Mouse (Mus musculus): Measurements from ENCODE around the gene Gm45062.

The Gm45062 gene

DNA sequence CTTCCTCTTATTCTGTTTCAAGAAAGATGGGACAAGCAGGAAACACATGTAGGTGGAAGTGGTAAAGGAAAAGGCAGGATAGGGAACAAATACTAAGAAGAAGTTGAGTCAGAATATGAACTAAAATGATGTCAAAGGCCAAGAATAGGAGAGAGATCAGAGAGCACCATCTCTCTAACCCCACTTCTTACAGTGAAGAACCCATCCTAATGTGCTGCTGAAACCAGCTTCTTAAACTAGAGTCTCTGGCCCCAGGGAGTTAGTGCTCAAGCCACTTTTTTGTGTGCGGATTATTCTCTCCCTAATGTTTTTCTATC is 160.9 kb downstream of the Gm45062 start:
- DNase-seq: no peak

DNA sequence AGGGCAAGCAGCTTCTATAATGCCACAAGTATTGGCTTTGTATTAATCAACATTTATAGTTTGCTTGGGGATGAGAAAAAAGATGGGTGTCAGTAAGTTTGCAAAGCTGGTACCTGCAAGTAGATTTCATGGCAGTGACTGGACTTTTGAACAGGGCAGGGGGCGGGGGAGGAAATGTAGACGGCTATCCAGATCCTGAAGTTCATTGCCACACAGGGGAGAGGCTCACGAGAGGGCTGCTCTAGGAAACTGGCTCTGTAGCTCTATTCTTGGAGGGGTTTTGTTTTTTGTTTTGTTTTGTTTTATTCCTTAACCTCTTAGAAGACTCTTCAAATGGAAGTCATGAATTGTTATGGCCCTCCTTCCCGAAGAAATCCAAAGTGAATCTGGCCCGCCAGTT is 162.2 kb downstream of the Gm45062 start:
- DNase-seq: no peak

- DNase-seq: peak; percentile 65
Measured at GRCm38 (mm10) chr6:8421959-8422581, 162.8 kb downstream of the Gm45062 start.

GRCm38 (mm10) chr6:8423142-8423541 is 163.9 kb downstream of the Gm45062 start:
- no peak for DNase-seq

DNA sequence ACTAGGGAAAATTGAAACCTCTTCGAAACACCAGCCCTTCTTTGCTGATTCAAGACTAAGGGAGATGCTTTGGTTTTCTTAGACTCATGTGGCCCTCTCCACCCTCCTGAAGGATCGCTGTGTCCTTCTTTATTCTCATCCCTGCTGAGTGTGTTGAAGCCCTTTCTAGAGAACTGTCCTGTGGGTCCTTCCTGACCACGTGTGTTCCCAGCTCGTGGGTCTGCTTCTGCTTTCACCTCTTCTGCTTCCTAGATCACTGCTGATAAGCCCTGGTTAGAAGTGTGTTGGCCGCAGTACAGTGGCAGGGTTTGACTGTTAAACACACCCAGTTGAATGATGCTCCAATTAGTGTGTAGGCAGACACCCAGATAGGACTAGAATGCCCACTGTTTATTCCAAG is 168.4 kb downstream of the Gm45062 start:
- DNase-seq: no peak

GRCm38 (mm10) chr6:8430610-8431234 is 171.5 kb downstream of the Gm45062 start:
- DNase-seq: no peak

- peak; percentile 45 for DNase-seq
Measured at GRCm38 (mm10) chr6:8433179-8433578, 173.9 kb downstream of the Gm45062 start.

- DNase-seq: no peak
Measured at GRCm38 (mm10) chr6:8437937-8438336, 178.7 kb downstream of the Gm45062 start.

DNA sequence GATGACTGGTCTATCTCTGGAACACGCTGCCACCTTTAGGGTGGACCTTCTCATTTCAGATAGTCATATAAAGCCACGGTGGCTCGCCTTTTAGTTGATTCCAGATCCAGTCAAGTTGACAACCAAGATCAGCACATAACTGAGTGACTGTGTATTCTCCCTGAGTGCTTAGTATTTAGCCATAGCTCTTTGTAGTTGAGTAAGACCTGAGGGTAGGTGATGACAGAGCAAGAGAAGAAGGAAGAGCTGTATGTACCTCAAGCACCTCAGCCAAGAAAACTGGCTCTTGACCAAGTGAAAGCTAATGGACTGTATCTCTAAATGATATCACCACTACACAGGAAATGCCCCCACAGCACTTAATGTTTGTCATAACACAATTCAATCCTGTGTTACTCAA is 182.6 kb downstream of the Gm45062 start:
- no peak for DNase-seq

DNA sequence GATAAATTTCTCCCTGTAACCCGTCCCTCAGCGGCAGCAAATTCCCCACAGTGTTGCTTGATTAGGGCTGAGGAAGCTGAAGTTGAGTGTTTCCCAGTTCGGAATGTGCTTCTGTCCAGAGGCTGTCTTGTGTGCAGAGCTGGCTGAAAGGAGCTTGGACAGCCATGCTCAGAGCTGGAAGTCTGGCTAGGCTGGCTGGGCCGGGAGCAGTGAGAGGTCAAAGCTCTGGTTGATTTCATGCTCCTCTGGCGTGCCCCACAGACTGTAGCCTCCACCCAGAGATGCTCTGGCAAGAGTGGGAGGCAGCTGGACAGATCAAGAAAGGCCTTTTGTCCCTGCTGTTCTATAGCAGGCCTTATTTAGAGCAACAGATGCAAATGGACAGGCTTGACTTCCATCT is 187.5 kb downstream of the Gm45062 start:
- DNase-seq: no peak

DNA sequence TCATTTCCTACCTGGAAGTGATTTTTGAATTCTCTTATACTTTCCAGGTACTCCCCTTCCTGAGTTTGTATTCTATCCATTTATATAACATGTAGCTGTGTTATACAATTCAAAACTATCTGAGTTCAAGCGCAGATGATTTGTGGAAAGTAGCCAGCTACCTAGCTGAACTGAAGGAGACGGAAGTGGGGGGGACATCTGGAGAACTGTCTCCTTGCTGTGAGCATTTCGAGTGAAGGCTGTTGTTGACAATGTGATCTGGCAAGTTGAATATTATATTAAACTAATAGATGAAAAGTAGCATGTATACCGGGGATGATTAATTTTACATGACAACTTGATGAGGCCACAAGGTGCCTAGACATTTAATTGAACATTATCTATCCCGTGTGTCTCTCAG is 196.3 kb downstream of the Gm45062 start:
- DNase-seq: no peak

DNA sequence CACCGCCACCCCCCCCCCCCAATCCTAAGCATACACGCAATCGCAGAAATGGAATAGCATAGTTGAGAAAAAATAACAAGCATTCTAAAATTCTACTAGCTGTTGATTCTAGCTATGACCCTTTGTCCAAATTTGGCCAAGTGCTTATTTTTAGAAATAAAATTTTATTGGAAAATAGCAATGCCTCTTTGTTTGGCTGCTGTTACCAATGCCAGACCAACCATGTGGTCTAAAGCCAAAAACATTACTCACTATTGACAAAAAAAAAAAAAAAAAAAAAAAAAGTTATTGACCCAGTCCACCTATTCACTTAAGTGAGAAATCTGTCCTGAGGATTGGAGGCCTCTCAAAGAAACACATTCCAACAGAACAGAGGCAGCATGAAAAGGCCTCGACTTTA is 199.3 kb downstream of the Gm45062 start:
- DNase-seq: no peak

- DNase-seq: no peak
Measured at GRCm38 (mm10) chr6:8462447-8462846, 203.2 kb downstream of the Gm45062 start.

DNA sequence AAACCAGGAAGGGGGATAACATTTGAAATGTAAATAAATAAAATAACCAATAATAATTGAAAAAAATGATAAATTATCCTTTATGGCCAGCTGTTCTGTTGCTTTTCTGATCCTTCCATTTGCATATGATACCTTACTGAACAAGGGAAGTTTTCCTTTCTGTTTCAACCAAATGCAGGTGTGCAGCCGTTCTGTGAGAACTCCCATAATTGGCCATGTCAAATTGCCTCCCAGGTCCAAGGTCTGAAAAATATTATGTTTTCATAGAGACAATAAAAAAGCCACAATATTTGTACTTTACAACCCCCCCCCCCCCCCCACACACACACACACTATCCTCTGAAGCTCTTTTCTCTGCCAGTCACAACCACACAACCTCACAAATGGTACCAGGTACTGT is 206.1 kb downstream of the Gm45062 start:
- DNase-seq: no peak

- DNase-seq: no peak
Measured at GRCm38 (mm10) chr6:8465985-8466384, 206.7 kb downstream of the Gm45062 start.

GRCm38 (mm10) chr6:8467667-8468337 is 208.6 kb downstream of the Gm45062 start:
- no peak for DNase-seq

GRCm38 (mm10) chr6:8469918-8470317 is 210.7 kb downstream of the Gm45062 start:
- no peak for DNase-seq

- no peak for DNase-seq
Measured at GRCm38 (mm10) chr6:8472125-8472524, 212.9 kb downstream of the Gm45062 start.

DNA sequence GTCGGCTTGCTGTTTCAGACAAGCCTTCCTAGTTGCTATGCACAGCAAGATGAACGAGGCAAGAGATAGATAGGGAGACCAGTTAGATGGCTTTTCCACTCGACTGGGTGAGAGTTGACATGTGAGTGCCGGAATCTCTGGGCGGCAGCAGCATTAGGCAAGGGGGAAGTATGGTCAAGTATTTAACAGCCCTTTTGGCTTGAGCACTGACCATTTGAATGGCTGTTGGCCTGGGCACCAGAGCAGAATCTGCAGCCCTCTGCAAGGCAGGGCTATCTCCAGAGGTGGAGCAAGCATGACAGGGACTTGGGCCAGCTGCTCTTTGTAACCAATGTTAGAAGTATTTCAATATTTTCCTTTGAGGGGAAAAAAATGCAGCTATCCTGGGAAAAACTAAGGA is 213.7 kb downstream of the Gm45062 start:
- DNase-seq: no peak

DNA sequence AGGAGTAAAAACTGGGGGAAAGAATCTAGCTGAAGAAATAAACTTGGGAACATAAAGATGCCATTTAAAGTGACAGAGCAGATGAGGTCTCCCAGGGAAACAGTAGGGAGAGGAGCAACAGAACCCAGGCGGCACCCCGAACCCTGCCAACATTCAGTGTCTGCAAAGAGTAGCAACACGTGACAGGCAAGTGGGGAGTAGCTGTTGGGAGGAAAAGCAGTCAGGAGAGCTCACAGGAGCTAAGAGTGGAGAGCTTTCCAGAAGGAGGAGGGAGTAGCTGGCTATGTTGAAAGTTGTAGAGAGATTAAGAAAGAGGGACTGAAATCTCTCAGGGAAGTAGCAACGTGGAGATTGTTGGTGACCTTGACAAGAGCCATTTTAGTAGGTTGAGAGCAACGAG is 214.2 kb downstream of the Gm45062 start:
- DNase-seq: no peak

GRCm38 (mm10) chr6:8474316-8474715 is 215.1 kb downstream of the Gm45062 start:
- no peak for DNase-seq

GRCm38 (mm10) chr6:8474820-8475219 is 215.6 kb downstream of the Gm45062 start:
- no peak for DNase-seq

DNA sequence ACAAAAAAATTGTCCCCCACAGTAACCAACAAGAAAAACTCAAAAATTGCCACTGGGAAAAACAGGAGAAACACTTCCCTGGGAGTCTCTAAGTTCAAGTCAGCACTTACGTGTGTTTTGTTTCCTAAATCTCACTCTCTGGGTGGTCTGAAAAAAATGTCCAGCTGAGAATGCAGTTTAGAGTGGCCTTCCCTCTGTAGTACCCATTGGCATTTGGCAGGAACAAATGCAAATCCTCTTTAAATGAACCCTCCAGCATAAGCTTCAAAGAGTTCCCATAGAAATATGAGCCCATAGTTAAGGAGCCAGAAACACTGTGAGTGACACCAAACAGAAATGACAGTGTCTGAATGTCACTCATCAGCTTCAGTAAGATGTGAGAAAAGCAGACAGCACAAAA is 219.9 kb downstream of the Gm45062 start:
- DNase-seq: no peak

- peak; percentile 65 for DNase-seq
Measured at GRCm38 (mm10) chr6:8484437-8485275, 225.4 kb downstream of the Gm45062 start.

Measured in thymus, postnatal 4 days (tissue).